40 mouse cellular contexts compared by ENCODE assay signal in genomic region chr16:48344193-48344592, GRCm38 (mm10). TPM values are rescaled to one million over a fixed set of nuclear protein-coding genes. Genes with fewer than 3 reads are reported as not detected.
"Had no signal": no experiment of that assay in that cellular context is flagged by ENCODE, and none has a peak within 500 bp of the region (broad histone marks: within the 10 kb centered on the region; RNA-seq: fewer than 3 reads in every experiment).

No protein-coding gene starts in this region.

- H3K4me1 ChIP-seq: embryonic facial prominence, embryonic 10.5 days; embryonic facial prominence, embryonic 12.5 days; embryonic facial prominence, embryonic 13.5 days; embryonic facial prominence, embryonic 15.5 days; forebrain, embryonic 10.5 days; forebrain, embryonic 12.5 days; forebrain, embryonic 13.5 days; forebrain, embryonic 15.5 days had no signal

- H3K4me2 ChIP-seq: embryonic facial prominence, embryonic 12.5 days; embryonic facial prominence, embryonic 13.5 days; embryonic facial prominence, embryonic 15.5 days; forebrain, embryonic 12.5 days; forebrain, embryonic 13.5 days; forebrain, embryonic 15.5 days had no signal

- H3K36me3 ChIP-seq: embryonic facial prominence, embryonic 10.5 days; embryonic facial prominence, embryonic 12.5 days; embryonic facial prominence, embryonic 13.5 days; embryonic facial prominence, embryonic 15.5 days; forebrain, embryonic 10.5 days; forebrain, embryonic 12.5 days; forebrain, embryonic 15.5 days had no signal

- H3K4me3 ChIP-seq: embryonic facial prominence, embryonic 10.5 days; embryonic facial prominence, embryonic 12.5 days; embryonic facial prominence, embryonic 13.5 days; embryonic facial prominence, embryonic 15.5 days; erythroblast, embryonic 14.5 days; forebrain, embryonic 10.5 days; forebrain, embryonic 12.5 days; forebrain, embryonic 13.5 days; forebrain, embryonic 15.5 days; gastrocnemius, adult 2 months; heart, adult 2 months had no signal

- DNase-seq: cerebellum, adult 2 months; cerebellum, adult 8-10 months; cerebellum, adult 9-10 months; cerebellum, adult 9-11 months; cerebellum, postnatal 10 days; cerebellum, postnatal 14 days; cerebellum, postnatal 25 days; cerebellum, postnatal 36 days; embryo, embryonic 11 days; forebrain, postnatal 0 days; gastrocnemius, adult 2 months; gastrocnemius, postnatal 10 days; gastrocnemius, postnatal 14 days; gastrocnemius, postnatal 25 days; gastrocnemius, postnatal 36 days; heart, adult 11 months; heart, adult 18-20 months; heart, adult 2 months had no signal

- ATAC-seq: forebrain, embryonic 13.5 days; forebrain, embryonic 14.5 days; forebrain, embryonic 15.5 days; forebrain, embryonic 16.5 days; forebrain, postnatal 0 days had no signal

- H3K27ac ChIP-seq: embryonic facial prominence, embryonic 10.5 days; embryonic facial prominence, embryonic 12.5 days; embryonic facial prominence, embryonic 13.5 days; embryonic facial prominence, embryonic 15.5 days; forebrain, embryonic 10.5 days; forebrain, embryonic 12.5 days; forebrain, embryonic 13.5 days; forebrain, embryonic 15.5 days; gastrocnemius, adult 2 months; heart, adult 2 months had no signal

- H3K27me3 ChIP-seq: embryonic facial prominence, embryonic 12.5 days; embryonic facial prominence, embryonic 13.5 days; embryonic facial prominence, embryonic 15.5 days; forebrain, embryonic 12.5 days; forebrain, embryonic 13.5 days; forebrain, embryonic 15.5 days had no signal

- H3K9ac ChIP-seq: embryonic facial prominence, embryonic 12.5 days; embryonic facial prominence, embryonic 13.5 days; embryonic facial prominence, embryonic 15.5 days; forebrain, embryonic 12.5 days; forebrain, embryonic 13.5 days; forebrain, embryonic 15.5 days; forebrain, postnatal 0 days had no signal

- H3K9me3 ChIP-seq: embryonic facial prominence, embryonic 10.5 days; embryonic facial prominence, embryonic 13.5 days; embryonic facial prominence, embryonic 15.5 days; forebrain, embryonic 10.5 days; forebrain, embryonic 12.5 days; forebrain, embryonic 15.5 days had no signal

RNA-seq across cellular contexts. Expression of gene Dppa2, which starts 40.5 kb away (rescaled TPM):
- total RNA-seq: common myeloid progenitor, adult 5-6 weeks; forebrain, postnatal 0 days; gastrocnemius, adult 18-20 months; gastrocnemius, adult 2 months; gastrocnemius, adult 8-10 months; gastrocnemius, postnatal 10 days; gastrocnemius, postnatal 14 days; gastrocnemius, postnatal 25 days; gastrocnemius, postnatal 36 days; gastrocnemius, postnatal 4 days; granulocyte monocyte progenitor cell, adult 5-6 weeks; heart, adult 18-20 months; heart, adult 2 months had no signal
- polyA plus RNA-seq: cortical plate, adult 2 months; embryonic facial prominence, embryonic 10.5 days; embryonic facial prominence, embryonic 11.5 days; embryonic facial prominence, embryonic 12.5 days; embryonic facial prominence, embryonic 13.5 days; embryonic facial prominence, embryonic 14.5 days; embryonic facial prominence, embryonic 15.5 days; erythroblast, embryonic 14.5 days; forebrain, embryonic 10.5 days; forebrain, embryonic 11.5 days; forebrain, embryonic 12.5 days; forebrain, embryonic 13.5 days; forebrain, embryonic 14.5 days; forebrain, embryonic 15.5 days; forebrain, embryonic 16.5 days; forebrain, postnatal 0 days; frontal cortex, adult 2 months; gonadal fat pad, adult 2 months; heart, adult 2 months had no signal
